Mouse (Mus musculus) embryonic facial prominence, embryonic 11.5 days (tissue): ENCODE measurements around the gene Rab3ip. TPM values are rescaled to one million over a fixed set of nuclear protein-coding genes. Genes with fewer than 3 reads are reported as not detected.

Experiments used
- ATAC-seq: fragments of 200-750 bp; cut with Nextera tagmentation; replicated peaks from 2 replicates; pipeline ENCODE4 v1.8.0; 2017; ENCODE audit warnings: low read depth; ENCODE audit not compliant: insufficient number of reproducible peaks, low FRiP score, low TSS enrichment
- DNase-seq: peaks from one replicate; pipeline ENCODE4 v3.0.0-alpha.2; 2015; ENCODE audit warnings: low spot score
- H3K27ac ChIP-seq: fragments of 300-500 bp; sonication (generic); replicated peaks from 2 replicates; pipeline ENCODE4 v1.5.1; 2014; ENCODE audit warnings: mild to moderate bottlenecking, low read depth, low read length, control low read depth
- H3K27me3 ChIP-seq: fragments of 300-500 bp; sonication (generic); 2 replicates; pipeline ENCODE4 v1.6.1; 2014; ENCODE audit warnings: mild to moderate bottlenecking, low read length, moderate library complexity, mixed read lengths; ENCODE audit not compliant: control insufficient read depth, insufficient read depth
- H3K36me3 ChIP-seq: fragments of 300-500 bp; sonication (generic); replicated peaks from 2 replicates; pipeline ENCODE4 v1.6.1; 2014; ENCODE audit warnings: low read depth, mild to moderate bottlenecking, low read length, moderate library complexity, mixed read lengths; ENCODE audit not compliant: control insufficient read depth, insufficient read depth
- H3K4me1 ChIP-seq: fragments of 300-500 bp; sonication (generic); 2 replicates; pipeline ENCODE4 v1.6.1; 2014; ENCODE audit warnings: low read length, mixed read lengths; ENCODE audit not compliant: control insufficient read depth, insufficient read depth
- H3K4me2 ChIP-seq: fragments of 300-500 bp; sonication (generic); 2 replicates; pipeline ENCODE4 v1.6.1; 2014; ENCODE audit warnings: low read depth, mild to moderate bottlenecking, control low read depth, low read length, moderate library complexity
- H3K4me3 ChIP-seq: fragments of 300-500 bp; sonication (generic); 2 replicates; pipeline ENCODE4 v1.5.1; 2014; ENCODE audit warnings: low read depth, low read length, control low read depth
- H3K9ac ChIP-seq: fragments of 300-500 bp; sonication (generic); replicated peaks from 2 replicates; pipeline ENCODE4 v1.6.1; 2014; ENCODE audit warnings: mild to moderate bottlenecking, control low read depth, low read length
- H3K9me3 ChIP-seq: fragments of 300-500 bp; sonication (generic); replicated peaks from 2 replicates; pipeline ENCODE4 v1.6.1; 2016; ENCODE audit warnings: mild to moderate bottlenecking, low read length, inconsistent platforms, mixed read lengths; ENCODE audit not compliant: control insufficient read depth
- WGBS: fragments of 180-500 bp; shearing (Covaris S2); extraction: QIAGEN DNeasy Blood & Tissue Kit; methylation state at CpG from one replicate; pipeline ENCODE4 v1.1.7; 2014; 5-methylcytosine and 5-hydroxymethylcytosine counted together
- polyA plus RNA-seq: library from polyadenylated mRNA; unstranded; fragments of >200 nt; fragmentation: Nextera tagmentation; extraction: Ambion mirVana; gene quantifications from 2 replicates; pipeline ENCODE4 v1.2.1, GENCODE M21; 2014

The Rab3ip gene
- polyA plus RNA-seq, 1 experiment from 2014 or later: 38.9 TPM

DNA sequence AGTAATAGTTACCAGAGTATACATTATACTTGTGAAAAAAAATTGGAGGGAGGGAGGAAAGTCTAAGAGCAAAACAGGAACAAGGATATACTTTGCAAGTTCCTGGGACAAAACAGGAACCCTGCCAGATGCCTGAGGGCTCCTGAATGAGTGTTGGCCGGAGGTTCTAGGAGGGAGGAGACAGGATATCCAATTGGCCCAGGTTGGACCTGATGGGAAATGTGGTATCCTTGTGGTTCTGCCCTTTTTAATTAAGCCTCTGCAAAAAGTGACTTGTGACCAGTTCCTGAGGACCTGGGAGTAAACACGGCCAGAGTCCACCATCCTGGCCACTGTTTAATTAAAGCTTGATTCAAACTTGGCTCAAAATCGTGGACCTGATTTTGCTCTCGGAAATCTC is 18.2 kb upstream of the Rab3ip start:
- H3K9me3 ChIP-seq: no peaks in the 10 kb centered on the region
- ATAC-seq (no peak), DNase-seq (no peak)
- WGBS: 81% methylated on average over 4 of the region's 4 CpGs
- H3K4me1 ChIP-seq: no peaks in the 10 kb centered on the region
- H3K36me3 ChIP-seq: no peaks in the 10 kb centered on the region
- no peak overlapping the region for H3K4me3 ChIP-seq
- H3K4me2 ChIP-seq: no peak overlapping the region
- H3K27ac ChIP-seq: no peak overlapping the region
- no peaks in the 10 kb centered on the region for H3K27me3 ChIP-seq
- no peak overlapping the region for H3K9ac ChIP-seq

DNA sequence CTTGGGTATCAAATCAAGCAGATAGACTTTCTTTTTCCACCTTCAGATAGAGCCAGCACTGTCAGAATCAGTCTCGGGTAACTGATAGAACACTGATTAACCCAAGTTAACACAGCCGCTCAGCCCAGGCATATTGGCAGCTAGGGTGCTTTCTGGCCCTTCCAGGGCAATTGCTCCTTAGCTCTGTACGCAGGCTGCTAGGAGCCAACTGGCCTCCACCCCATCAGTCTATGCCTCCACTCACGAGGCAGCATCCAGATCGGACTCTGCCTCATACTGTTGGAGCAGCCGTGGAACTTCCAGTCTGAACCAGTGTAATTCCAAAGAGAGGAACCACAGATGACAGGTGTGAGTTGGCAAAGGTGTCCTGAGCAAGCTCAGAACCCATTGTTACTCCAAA is 15.5 kb upstream of the Rab3ip start:
- no peak overlapping the region for H3K4me3 ChIP-seq
- no peaks in the 10 kb centered on the region for H3K36me3 ChIP-seq
- H3K27me3 ChIP-seq: no peaks in the 10 kb centered on the region
- ATAC-seq (no peak), DNase-seq (no peak)
- H3K9me3 ChIP-seq: no peaks in the 10 kb centered on the region
- no peak overlapping the region for H3K9ac ChIP-seq
- no peak overlapping the region for H3K4me2 ChIP-seq
- H3K27ac ChIP-seq: no peak overlapping the region
- 84% methylated on average over 6 of the region's 6 CpGs for WGBS
- H3K4me1 ChIP-seq: no peaks in the 10 kb centered on the region

DNA sequence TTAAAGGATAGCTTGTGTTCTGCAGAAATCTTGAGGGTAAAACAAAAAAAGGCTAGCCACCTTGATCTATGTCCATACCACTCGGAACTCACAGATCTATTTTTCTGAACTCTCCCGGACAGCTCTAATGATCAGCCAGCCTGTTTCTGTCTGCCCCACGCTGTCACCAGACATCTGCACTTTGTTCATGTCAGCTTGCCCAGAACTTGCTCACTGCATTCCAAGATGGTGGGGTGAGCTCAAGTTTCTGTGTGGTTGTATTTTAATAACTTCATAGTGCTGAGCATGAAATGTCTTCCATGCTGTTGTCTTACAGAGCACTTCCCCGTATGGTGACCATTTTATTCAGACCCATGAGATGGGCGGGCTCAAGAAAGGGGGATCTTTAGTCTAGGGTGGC is 14.7 kb upstream of the Rab3ip start:
- Histone ChIP-seq H3K36me3 (no peaks in the 10 kb centered on the region), H3K9ac (no peak overlapping the region), H3K27me3 (no peaks in the 10 kb centered on the region), H3K4me3 (no peak overlapping the region), H3K4me1 (no peaks in the 10 kb centered on the region), H3K27ac (no peak overlapping the region), H3K4me2 (no peak overlapping the region), H3K9me3 (no peaks in the 10 kb centered on the region)
- ATAC-seq (no peak), DNase-seq (peak; percentile 63)
- 43% methylated on average over 5 of the region's 5 CpGs for WGBS

DNA sequence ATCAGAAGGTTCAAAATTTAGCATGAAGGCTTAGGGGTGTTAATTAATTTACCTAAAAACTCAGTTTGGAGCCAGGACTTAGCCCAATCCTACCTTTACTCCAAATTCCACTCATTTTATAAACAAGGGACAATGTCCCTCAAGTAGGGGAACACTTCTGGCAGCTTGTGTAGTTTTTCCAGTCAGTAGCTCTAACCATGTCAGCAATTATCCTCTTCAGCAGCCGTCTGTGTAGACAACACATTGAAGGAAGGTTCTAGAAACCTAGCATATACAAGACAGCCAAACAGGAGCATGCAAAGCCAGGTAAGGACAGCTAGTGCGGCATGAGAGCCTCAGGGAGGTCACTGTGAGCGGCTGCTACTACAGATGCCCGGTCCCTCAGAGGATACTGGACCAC is 14.0 kb upstream of the Rab3ip start:
- ATAC-seq (no peak), DNase-seq (no peak)
- no peaks in the 10 kb centered on the region for H3K36me3 ChIP-seq
- no peaks in the 10 kb centered on the region for H3K9me3 ChIP-seq
- H3K4me1 ChIP-seq: no peaks in the 10 kb centered on the region
- H3K27me3 ChIP-seq: no peaks in the 10 kb centered on the region
- H3K4me2 ChIP-seq: no peak overlapping the region
- H3K9ac ChIP-seq: no peak overlapping the region
- 85% methylated on average over 4 of the region's 4 CpGs for WGBS
- no peak overlapping the region for H3K4me3 ChIP-seq
- no peak overlapping the region for H3K27ac ChIP-seq

DNA sequence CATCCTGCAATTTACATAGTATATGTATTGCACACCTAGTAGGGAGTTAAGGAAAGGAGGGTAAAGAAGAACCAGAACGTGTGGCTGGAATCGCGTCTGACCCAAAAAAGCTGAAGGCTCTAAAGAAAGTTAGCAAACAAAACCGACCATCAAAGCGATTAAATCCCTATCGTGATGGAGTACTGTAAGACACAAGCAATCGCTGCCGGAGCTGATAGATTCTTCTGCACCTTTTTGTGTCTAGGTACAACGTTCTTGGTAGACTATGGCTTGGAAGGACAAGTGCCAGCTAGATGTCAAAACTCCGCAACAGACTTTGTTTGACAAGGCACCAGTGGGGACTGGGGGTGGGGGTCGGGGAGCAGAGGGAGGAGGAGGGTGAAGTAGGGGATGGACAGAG is 13.5 kb upstream of the Rab3ip start:
- Histone ChIP-seq H3K4me1 (no peaks in the 10 kb centered on the region), H3K27me3 (no peaks in the 10 kb centered on the region), H3K36me3 (no peaks in the 10 kb centered on the region), H3K27ac (no peak overlapping the region), H3K9me3 (no peaks in the 10 kb centered on the region), H3K4me2 (no peak overlapping the region), H3K9ac (no peak overlapping the region), H3K4me3 (no peak overlapping the region)
- 82% methylated on average over 11 of the region's 11 CpGs for WGBS
- no peak for ATAC-seq
- no peak for DNase-seq

DNA sequence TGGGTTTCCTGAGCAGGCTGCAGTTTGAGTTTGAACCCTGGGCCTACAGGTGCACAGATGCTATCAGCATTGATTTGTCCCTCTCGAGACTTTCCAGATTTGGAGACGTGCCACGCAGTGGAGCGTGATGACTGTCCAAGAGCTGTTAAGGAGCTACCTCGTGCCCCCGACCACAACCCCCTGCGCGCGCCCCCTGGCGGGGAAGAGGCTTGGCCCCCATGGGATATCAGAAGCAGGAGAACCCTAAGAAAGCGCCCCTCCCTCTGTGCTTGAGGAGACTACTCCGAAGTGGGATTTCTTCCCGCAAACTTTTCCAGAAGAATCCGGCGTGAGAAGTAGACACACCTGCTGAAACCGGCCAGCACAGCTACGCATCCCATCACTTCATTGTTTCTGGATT is 12.2 kb upstream of the Rab3ip start:
- Histone ChIP-seq H3K4me2 (no peak overlapping the region), H3K4me3 (no peak overlapping the region), H3K9ac (no peak overlapping the region), H3K27me3 (no peaks in the 10 kb centered on the region), H3K9me3 (no peaks in the 10 kb centered on the region), H3K36me3 (no peaks in the 10 kb centered on the region), H3K27ac (no peak overlapping the region), H3K4me1 (no peaks in the 10 kb centered on the region)
- DNase-seq (peak; percentile 15), ATAC-seq (no peak)
- WGBS: 58% methylated on average over 17 of the region's 17 CpGs

DNA sequence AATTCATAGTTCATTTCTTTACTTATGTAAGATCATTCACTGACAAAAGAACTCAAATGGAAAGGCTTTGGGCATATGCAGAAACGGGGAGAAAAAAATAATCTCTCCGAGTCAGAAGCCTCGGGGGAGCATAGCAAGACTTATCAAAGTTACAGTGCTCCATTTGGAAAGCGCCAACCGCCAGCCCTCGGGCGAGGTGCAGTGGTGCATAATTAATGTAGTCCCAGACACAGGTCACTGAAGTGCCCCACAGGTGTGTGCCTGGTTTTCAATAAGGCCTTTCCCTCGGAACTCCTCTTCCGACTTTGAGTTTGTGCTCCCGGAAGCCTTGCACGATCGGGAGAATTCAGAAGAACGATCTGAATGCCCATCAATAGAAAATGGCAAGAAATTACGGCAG is 11.6 kb upstream of the Rab3ip start:
- 80% methylated on average over 14 of the region's 14 CpGs for WGBS
- no peak for ATAC-seq
- H3K4me3 ChIP-seq: no peak overlapping the region
- H3K9me3 ChIP-seq: no peaks in the 10 kb centered on the region
- H3K9ac ChIP-seq: no peak overlapping the region
- no peak overlapping the region for H3K27ac ChIP-seq
- no peaks in the 10 kb centered on the region for H3K27me3 ChIP-seq
- no peak overlapping the region for H3K4me2 ChIP-seq
- DNase-seq: no peak
- H3K4me1 ChIP-seq: no peaks in the 10 kb centered on the region
- H3K36me3 ChIP-seq: no peaks in the 10 kb centered on the region

DNA sequence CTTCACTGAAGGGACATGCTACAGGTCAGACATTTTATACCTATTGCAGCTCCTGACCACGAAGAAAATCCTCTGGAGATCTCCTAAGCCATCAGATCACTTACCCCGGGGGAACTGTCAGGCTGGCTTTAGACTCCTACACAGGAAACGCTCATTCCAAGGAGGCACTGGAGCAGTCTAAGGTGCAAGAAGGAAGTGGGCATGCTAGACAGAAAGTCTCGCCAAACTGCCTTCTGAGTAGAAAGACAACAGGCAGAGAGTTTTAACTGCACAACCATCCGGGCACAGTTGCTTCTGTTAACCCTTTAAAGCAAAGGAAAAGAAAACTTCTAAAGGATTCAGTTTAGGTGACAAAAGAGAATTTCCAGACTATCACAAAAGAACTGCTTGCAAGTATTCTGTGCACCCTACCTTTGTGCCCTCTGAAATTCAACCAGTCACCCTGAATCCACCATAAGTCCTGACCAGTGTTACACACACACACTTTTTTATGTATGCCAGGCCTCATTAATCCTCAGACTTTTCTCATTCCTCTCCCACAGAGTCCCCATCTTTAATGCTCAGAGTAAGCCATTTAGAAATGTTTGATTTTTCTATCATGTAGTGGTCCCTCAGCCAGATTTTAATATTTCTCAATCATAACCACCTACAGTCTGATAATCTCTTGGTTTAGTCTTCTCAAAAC is 7.4 kb upstream of the Rab3ip start:
- H3K9me3 ChIP-seq: no peaks in the 10 kb centered on the region
- no peak overlapping the region for H3K4me2 ChIP-seq
- no peak overlapping the region for H3K9ac ChIP-seq
- H3K27ac ChIP-seq: no peak overlapping the region
- no peaks in the 10 kb centered on the region for H3K36me3 ChIP-seq
- H3K27me3 ChIP-seq: no peaks in the 10 kb centered on the region
- ATAC-seq (no peak), DNase-seq (no peak)
- WGBS: 39% methylated on average over 5 of the region's 5 CpGs
- no peak overlapping the region for H3K4me3 ChIP-seq
- no peaks in the 10 kb centered on the region for H3K4me1 ChIP-seq
